Mouse (Mus musculus) CH12.LX (cell line): ENCODE data around the gene Pde4d.

Source experiments
- CHD2 ChIP-seq: IDR thresholded peaks from 2 replicates; pipeline ENCODE4 v1.6.1; 2011; ENCODE audit warnings: low read length, improper control_type of control experiment
- CTCF ChIP-seq, 2 experiments: IDR thresholded peaks in 1 of 2; conservative IDR thresholded peaks in 1 of 2; 2 replicates each; pipeline ENCODE4 v1.5.1; 2011 to 2012; ENCODE audit warnings: low read depth in 2 of 2, low read length in 2 of 2, improper control_type of control experiment in 1 of 2, inconsistent platforms in 1 of 2, mild to moderate bottlenecking in 1 of 2, moderate library complexity in 1 of 2
- E2F4 ChIP-seq: IDR thresholded peaks from 2 replicates; pipeline ENCODE4 v1.6.1; 2011; ENCODE audit warnings: low read depth, low read length, improper control_type of control experiment; ENCODE audit not compliant: insufficient replicate concordance
- EP300 ChIP-seq: IDR thresholded peaks from 2 replicates; pipeline ENCODE4 v1.6.1; 2011; ENCODE audit warnings: low read length, improper control_type of control experiment
- JUND ChIP-seq: conservative IDR thresholded peaks from 2 replicates; pipeline ENCODE4 v1.6.1; 2011; ENCODE audit warnings: low read depth, low read length, improper control_type of control experiment
- MAX ChIP-seq: IDR thresholded peaks from 2 replicates; pipeline ENCODE4 v1.6.1; 2011; ENCODE audit warnings: low read length, improper control_type of control experiment
- MXI1 ChIP-seq: IDR thresholded peaks from 2 replicates; pipeline ENCODE4 v1.6.1; 2011; ENCODE audit warnings: mild to moderate bottlenecking, low read depth, low read length, improper control_type of control experiment
- NRF1 ChIP-seq: IDR thresholded peaks from 2 replicates; pipeline ENCODE4 v1.6.1; 2014; ENCODE audit warnings: low read depth, mild to moderate bottlenecking, inconsistent platforms, low read length, improper control_type of control experiment, moderate library complexity
- POLR2A ChIP-seq: IDR thresholded peaks from 2 replicates; pipeline ENCODE4 v1.6.1; 2011; ENCODE audit warnings: low read depth, mild to moderate bottlenecking, improper control_type of control experiment, low read length
- POLR2AphosphoS2 ChIP-seq: IDR thresholded peaks from 2 replicates; pipeline ENCODE4 v1.6.1; 2011; ENCODE audit warnings: low read depth, low read length, improper control_type of control experiment
- SIN3A ChIP-seq: IDR thresholded peaks from 2 replicates; pipeline ENCODE4 v1.6.1; 2012; ENCODE audit warnings: low read length, improper control_type of control experiment, inconsistent platforms
- UBTF ChIP-seq: IDR thresholded peaks from 2 replicates; pipeline ENCODE4 v1.6.1; 2012; ENCODE audit warnings: low read depth, mild to moderate bottlenecking, inconsistent platforms, low read length, improper control_type of control experiment, moderate library complexity
- USF1 ChIP-seq: IDR thresholded peaks from 2 replicates; pipeline ENCODE4 v1.6.1; 2014; ENCODE audit warnings: low read depth, mild to moderate bottlenecking, inconsistent platforms, low read length, improper control_type of control experiment

DNA sequence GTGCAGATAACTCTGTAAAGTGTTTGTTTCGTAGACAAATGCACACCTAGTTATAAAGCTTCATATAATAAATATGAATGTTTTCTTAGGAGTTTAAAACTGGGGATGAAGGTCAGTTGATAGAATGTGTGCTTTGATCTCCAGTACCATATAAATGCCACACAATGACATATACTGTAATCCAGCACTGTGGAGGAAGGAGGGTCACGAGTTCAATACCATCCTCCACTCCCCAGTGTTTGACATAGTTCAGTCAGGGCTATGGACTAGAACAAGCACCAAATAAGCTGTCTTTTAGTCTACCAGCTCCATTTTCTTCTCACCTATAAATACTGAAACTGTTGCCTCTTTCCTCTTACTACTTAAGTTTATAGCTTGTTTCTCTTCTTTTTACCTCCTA lies 1357.3 kb downstream of the Pde4d start:
- no peak for TF ChIP-seq USF1
- no peak for TF ChIP-seq UBTF
- no peak for TF ChIP-seq NRF1
- TF ChIP-seq EP300, result no peak
- TF ChIP-seq CTCF (conservative IDR thresholded peaks at IDR 0.05 in 1 of 2, IDR thresholded peaks at IDR 0.05 in 1 of 2; ENCODE audit: low read depth in 2 of 2, low read length in 2 of 2), result no peak
- TF ChIP-seq POLR2AphosphoS2, result no peak
- TF ChIP-seq MXI1, result no peak
- TF ChIP-seq MAX, result no peak
- no peak for TF ChIP-seq CHD2
- TF ChIP-seq E2F4, result no peak
- TF ChIP-seq POLR2A, result no peak
- no peak for TF ChIP-seq JUND
- no peak for TF ChIP-seq SIN3A
